Mouse (Mus musculus) G1E-ER4 (cell line): ENCODE results near the gene Parp6. TPM values are rescaled to one million over a fixed set of nuclear protein-coding genes. Genes with fewer than 3 reads are reported as not detected.

Experiments used
- GATA1 ChIP-seq: IDR thresholded peaks from one replicate; pipeline ENCODE4 v1.8.0; 2012; ENCODE audit warnings: low read length, inconsistent platforms
- polyA plus RNA-seq: library from polyadenylated mRNA; stranded (reverse); fragments of >175 nt; gene quantifications from 2 replicates; pipeline ENCODE4 v1.2.3, GENCODE M21; 2012

Parp6 gene
- polyA plus RNA-seq, 1 experiment: 8.4 TPM

DNA sequence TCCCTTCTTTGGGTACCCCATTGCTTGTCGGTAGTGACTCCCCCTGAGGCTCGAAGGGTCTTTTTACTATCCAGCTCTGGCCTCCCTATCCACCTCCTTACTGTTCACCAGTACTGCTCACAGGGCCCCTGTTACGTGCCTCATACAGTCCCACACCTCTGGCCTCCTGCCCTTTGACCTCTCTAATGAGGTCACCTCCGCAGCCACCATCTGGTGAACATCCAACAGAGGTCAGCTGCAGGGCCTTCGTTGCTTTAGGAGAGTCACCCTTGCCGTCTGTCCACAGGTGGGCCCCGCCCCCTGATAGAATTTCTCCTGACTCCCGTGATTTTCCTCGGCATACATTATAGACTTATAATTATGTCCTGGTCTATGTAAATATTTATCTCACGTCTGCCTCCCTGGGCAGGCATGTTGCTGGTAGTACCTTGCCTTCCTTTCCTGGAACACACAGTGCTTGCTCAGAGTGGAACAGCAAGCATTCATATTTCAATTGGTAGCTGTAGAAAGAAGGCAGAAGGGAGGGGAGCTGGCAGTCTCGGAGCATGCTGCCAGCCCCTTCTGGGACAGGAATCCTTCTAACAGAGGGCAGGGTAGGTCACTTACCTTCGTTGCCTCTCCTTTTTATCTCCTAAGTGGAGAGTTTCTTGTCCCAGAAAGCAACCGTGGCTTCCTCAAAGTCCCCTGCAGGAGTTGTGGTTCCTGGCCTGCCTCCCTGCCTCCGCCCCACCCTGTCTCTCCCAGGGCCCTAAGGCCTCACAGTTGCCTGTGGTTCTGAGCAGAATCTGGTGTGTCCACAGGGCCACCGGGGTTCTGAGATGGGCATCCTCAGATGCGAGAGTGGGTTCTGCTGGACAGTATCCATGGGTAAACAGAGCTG is 77.7 kb downstream of the Parp6 start:
- no peak for TF ChIP-seq GATA1

DNA sequence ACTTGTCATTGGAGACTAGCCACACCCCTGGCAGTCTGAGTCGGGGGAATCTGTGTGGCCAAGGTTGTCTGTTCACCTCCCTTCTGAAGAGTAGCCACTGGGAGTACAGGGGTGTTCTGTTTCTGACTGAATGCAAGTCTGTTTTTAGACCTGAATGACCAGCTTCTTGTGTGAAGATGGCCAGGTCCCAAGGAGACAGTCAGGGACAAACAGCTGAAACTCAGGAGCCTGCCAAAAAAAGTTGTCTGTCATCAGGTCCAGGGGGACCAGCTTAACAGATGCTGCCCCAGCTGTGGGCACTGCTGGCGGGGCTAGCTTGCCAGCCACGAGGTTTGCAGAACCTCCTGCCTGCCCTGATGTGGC is 78.3 kb downstream of the Parp6 start:
- TF ChIP-seq GATA1: no peak

DNA sequence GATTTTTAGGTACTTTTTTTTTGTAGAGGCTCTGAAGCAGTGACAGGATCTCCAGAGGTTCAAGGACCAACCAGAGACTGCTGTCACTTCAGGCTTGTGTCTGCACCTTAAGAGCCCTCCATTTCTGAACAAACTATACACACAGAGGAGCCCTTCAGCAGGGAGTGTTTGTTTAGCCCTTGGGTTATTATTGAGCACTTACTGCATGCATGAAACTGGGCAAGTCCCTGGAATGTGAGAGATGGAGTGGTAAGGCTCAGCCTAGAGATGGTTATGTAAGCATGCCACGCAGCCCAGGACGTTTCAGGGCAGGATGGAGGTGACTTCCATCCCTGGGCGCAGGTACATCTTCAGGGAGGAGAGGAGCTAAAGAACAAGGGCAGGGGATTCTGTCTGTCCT is 79.3 kb downstream of the Parp6 start:
- TF ChIP-seq GATA1: no peak

Other genes with a start within 250 kb of the Parp6 start
- gene Arih1, start 130.7 kb upstream of the Parp6 start, polyA plus RNA-seq: 53.2 and 61.7 TPM in 2 replicates
- gene Hexa, start 77.7 kb upstream of the Parp6 start, polyA plus RNA-seq: not detected in 2 replicates
- gene Tmem202, start 77.4 kb upstream of the Parp6 start, polyA plus RNA-seq: not detected in 2 replicates
- gene Celf6, start 39.4 kb upstream of the Parp6 start, polyA plus RNA-seq: not detected in 2 replicates
- gene Pkm, start 39.1 kb downstream of the Parp6 start, polyA plus RNA-seq: 904 and 1,415 TPM in 2 replicates
- not detected in 2 replicates for gene Gramd2, start 62.9 kb downstream of the Parp6 start, polyA plus RNA-seq
- 0.19 and 0.28 TPM in 2 replicates for gene Senp8, start 133.4 kb downstream of the Parp6 start, polyA plus RNA-seq
- 0.46 and 0.79 TPM in 2 replicates for gene Myo9a, start 133.6 kb downstream of the Parp6 start, polyA plus RNA-seq